Mouse (Mus musculus) G1E (cell line): ENCODE measurements at regions not wholly inside any gene's neighbourhood (a gene's known extent, or its start where the extent isn't known, plus 50 kb on each side); places are given as distances from the start of the nearest gene placed in this dataset.

Experiments used
- ATAC-seq: 2 replicates; pipeline ENCODE4 v1.8.0; 2016; ENCODE audit warnings: mild to moderate bottlenecking; ENCODE audit not compliant: insufficient number of reproducible peaks, poor library complexity, low FRiP score, severe bottlenecking; ENCODE audit errors: extremely low read depth
- DNase-seq: peaks from one replicate; pipeline ENCODE4 v3.0.0; 2012; ENCODE audit warnings: low spot score
- H3K27me3 ChIP-seq: 2 replicates; pipeline ENCODE4 v1.6.1; 2012; ENCODE audit warnings: mild to moderate bottlenecking, low read length, inconsistent platforms; ENCODE audit not compliant: insufficient read depth
- H3K36me3 ChIP-seq: replicated peaks from 2 replicates; pipeline ENCODE3; 2012; ENCODE audit warnings: mild to moderate bottlenecking, inconsistent platforms
- H3K4me1 ChIP-seq: 2 replicates; pipeline ENCODE4 v1.6.1; 2012; ENCODE audit warnings: low read depth, low read length, inconsistent platforms, mixed read lengths; ENCODE audit not compliant: insufficient read depth
- H3K4me3 ChIP-seq: 2 replicates; pipeline ENCODE4 v1.5.1; 2012; ENCODE audit warnings: low read depth, mild to moderate bottlenecking, inconsistent platforms, low read length, moderate library complexity, mixed read lengths
- H3K9me3 ChIP-seq: replicated peaks from 2 replicates; pipeline ENCODE4 v1.6.1; 2012; ENCODE audit warnings: inconsistent platforms
- CTCF ChIP-seq: IDR thresholded peaks from 2 replicates; pipeline ENCODE4 v1.5.1; 2012; ENCODE audit warnings: low read depth, low read length, inconsistent platforms, mixed read lengths
- GATA1 ChIP-seq: IDR thresholded peaks from 2 replicates; pipeline ENCODE4 v1.6.1; 2012; ENCODE audit warnings: borderline replicate concordance, low read length, inconsistent platforms, mixed read lengths
- GATA2 ChIP-seq: IDR thresholded peaks from 2 replicates; pipeline ENCODE4 v1.6.1; 2012; ENCODE audit warnings: low read depth, low read length, inconsistent platforms, borderline replicate concordance
- POLR2AphosphoS5 ChIP-seq: IDR thresholded peaks from 2 replicates; pipeline ENCODE4 v1.6.1; 2012; ENCODE audit warnings: low read depth, low read length, inconsistent platforms; ENCODE audit not compliant: insufficient replicate concordance
- TAL1 ChIP-seq: conservative IDR thresholded peaks from 2 replicates; pipeline ENCODE4 v1.6.1; 2012; ENCODE audit warnings: low read depth, low read length, inconsistent platforms, mixed read lengths

- no peaks in the 10 kb centered on the region for H3K9me3 ChIP-seq
- H3K27me3 ChIP-seq: no peaks in the 10 kb centered on the region
- no peak overlapping the region for H3K4me3 ChIP-seq
- peaks cover 10% of the 10 kb centered on the region for H3K4me1 ChIP-seq
- no peak for ATAC-seq
- no peak for DNase-seq
- no peaks in the 10 kb centered on the region for H3K36me3 ChIP-seq
- TF ChIP-seq POLR2AphosphoS5: no peak
These were observed 244.2 kb upstream of the Nat3 start for GRCm38 (mm10) chr8:67279449-67279848.

DNA sequence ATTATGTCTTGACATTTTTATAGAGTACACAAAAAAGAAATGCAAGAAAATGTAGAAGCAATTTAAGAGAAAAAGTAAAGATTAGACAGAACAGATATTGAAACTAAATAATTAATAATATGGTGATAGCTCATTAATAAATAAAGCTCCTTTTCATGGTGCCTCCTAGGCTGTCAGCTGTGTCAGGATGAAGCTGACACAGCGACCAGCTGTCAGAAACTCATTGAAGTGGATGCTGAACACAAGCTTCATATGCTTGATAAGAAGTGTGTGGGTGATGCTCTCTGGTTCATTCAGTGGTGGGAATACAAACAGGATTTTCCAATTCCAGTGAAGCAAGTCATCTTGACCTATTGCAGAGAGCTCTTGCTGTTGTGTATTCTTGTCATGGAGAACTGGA, 213.2 kb upstream of the Nat3 start:
- H3K4me3 ChIP-seq: no peak overlapping the region
- no peak for DNase-seq
- no peaks in the 10 kb centered on the region for H3K4me1 ChIP-seq
- no peak for ATAC-seq
- H3K9me3 ChIP-seq: no peaks in the 10 kb centered on the region
- TF ChIP-seq GATA2: no peak
- no peak for TF ChIP-seq TAL1
- no peak for TF ChIP-seq POLR2AphosphoS5
- TF ChIP-seq CTCF: no peak
- no peak for TF ChIP-seq GATA1
- H3K27me3 ChIP-seq: no peaks in the 10 kb centered on the region
- H3K36me3 ChIP-seq: no peaks in the 10 kb centered on the region

DNA sequence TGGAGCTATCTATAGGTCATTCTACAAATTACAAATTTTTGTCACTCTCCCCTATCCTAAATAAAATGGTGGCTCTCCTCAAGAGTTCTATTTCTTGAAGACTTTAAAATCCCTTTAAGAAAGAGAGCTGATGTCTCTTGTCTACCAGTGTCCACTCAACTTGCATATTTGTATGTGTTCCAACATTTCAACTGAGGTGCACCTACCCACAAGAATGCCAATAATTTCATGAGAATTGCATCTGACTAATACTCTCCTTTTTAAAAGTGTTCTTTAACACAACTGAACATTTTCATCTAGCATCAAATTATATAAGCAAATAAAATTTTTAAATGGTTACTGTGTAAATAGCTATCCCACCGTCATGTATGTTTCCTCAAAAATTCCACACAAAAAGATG, 206.3 kb upstream of the Nat3 start:
- Histone ChIP-seq H3K9me3 (no peaks in the 10 kb centered on the region), H3K27me3 (no peaks in the 10 kb centered on the region), H3K4me3 (no peak overlapping the region), H3K4me1 (no peaks in the 10 kb centered on the region), H3K36me3 (no peaks in the 10 kb centered on the region)
- TF ChIP-seq GATA2: no peak
- no peak for ATAC-seq
- DNase-seq: no peak

- Histone ChIP-seq H3K4me1 (no peaks in the 10 kb centered on the region), H3K4me3 (no peak overlapping the region), H3K27me3 (no peaks in the 10 kb centered on the region), H3K36me3 (no peaks in the 10 kb centered on the region), H3K9me3 (no peaks in the 10 kb centered on the region)
- TF ChIP-seq GATA1 (no peak), TAL1 (no peak), CTCF (no peak), POLR2AphosphoS5 (no peak), GATA2 (no peak)
- ATAC-seq: no peak
- DNase-seq: no peak
These were observed 205.0 kb upstream of the Nat3 start for GRCm38 (mm10) chr8:67318675-67319074.

GRCm38 (mm10) chr8:67320535-67320934, 203.1 kb upstream of the Nat3 start:
- TF ChIP-seq CTCF (no peak), GATA1 (no peak), POLR2AphosphoS5 (no peak), TAL1 (no peak), GATA2 (no peak)
- Histone ChIP-seq H3K4me1 (no peaks in the 10 kb centered on the region), H3K36me3 (no peaks in the 10 kb centered on the region), H3K9me3 (no peaks in the 10 kb centered on the region), H3K4me3 (no peak overlapping the region), H3K27me3 (no peaks in the 10 kb centered on the region)
- ATAC-seq: no peak
- DNase-seq: no peak

DNA sequence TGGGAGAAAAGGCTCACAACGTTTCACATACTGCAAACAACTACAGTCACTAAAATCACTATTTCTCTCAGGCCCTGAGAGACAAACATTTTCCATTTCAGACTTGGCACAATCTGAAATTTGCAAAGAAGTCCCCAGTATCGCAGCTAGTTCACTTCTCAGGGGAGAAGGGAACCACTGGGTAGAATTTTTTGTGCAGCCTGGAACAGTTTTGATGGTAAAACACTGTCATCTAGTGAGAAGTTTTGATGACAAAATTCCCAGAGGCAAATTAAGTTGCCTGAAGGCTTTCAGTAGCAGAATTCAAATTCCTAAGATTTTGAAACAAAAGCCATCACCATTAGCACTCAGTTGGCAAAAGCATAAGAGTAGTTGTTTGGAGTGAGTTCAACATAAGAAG, 195.2 kb upstream of the Nat3 start:
- Histone ChIP-seq H3K4me1 (no peaks in the 10 kb centered on the region), H3K9me3 (no peaks in the 10 kb centered on the region), H3K4me3 (no peak overlapping the region), H3K27me3 (no peaks in the 10 kb centered on the region), H3K36me3 (no peaks in the 10 kb centered on the region)
- DNase-seq (no peak), ATAC-seq (no peak)
- TF ChIP-seq GATA1 (no peak), POLR2AphosphoS5 (no peak), CTCF (no peak), TAL1 (no peak), GATA2 (no peak)

DNA sequence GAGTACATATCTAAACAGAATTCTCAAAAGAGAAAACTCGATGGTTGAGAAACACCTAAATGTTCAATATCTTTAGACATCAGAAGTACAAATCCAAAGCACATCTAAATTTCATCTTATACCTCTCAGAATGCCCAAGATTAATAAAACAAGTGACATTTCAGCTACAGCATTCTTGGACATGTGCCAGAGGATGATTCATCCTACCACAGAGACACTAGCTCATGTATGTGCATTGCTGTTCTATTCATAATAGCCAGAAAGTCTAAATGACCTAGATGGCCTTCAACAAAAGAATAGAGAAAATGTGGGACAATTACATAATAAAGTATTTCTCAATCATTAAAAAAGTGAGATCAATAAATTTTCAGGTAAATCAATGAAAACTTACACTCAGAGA, 146.6 kb upstream of the Nat3 start:
- no peak for TF ChIP-seq POLR2AphosphoS5
- TF ChIP-seq GATA1: no peak
- TF ChIP-seq GATA2: no peak
- no peak for TF ChIP-seq CTCF
- TF ChIP-seq TAL1: no peak
- H3K27me3 ChIP-seq: peaks cover 11% of the 10 kb centered on the region; the same call in 1 of the 2 replicates
- no peaks in the 10 kb centered on the region for H3K36me3 ChIP-seq
- no peak overlapping the region for H3K4me3 ChIP-seq
- DNase-seq: no peak
- H3K9me3 ChIP-seq: peaks cover 11% of the 10 kb centered on the region
- ATAC-seq: no peak
- no peaks in the 10 kb centered on the region for H3K4me1 ChIP-seq
